Mouse (Mus musculus) kidney, embryonic 15.5 days (tissue): ENCODE measurements around the gene Arrdc2. TPM values are rescaled to one million over a fixed set of nuclear protein-coding genes. Genes with fewer than 3 reads are reported as not detected.
A peak's percentile ranks its signal among the peaks of the same experiment; 100 is the strongest.

Source experiments
- ATAC-seq: fragments of 200-750 bp; cut with Nextera tagmentation; replicated peaks from 2 replicates; pipeline ENCODE4 v1.8.0; 2017; ENCODE audit warnings: moderate TSS enrichment; ENCODE audit not compliant: low FRiP score
- H3K27ac ChIP-seq: fragments of 300-500 bp; sonication (generic); 2 replicates; pipeline ENCODE4 v1.5.1; 2015; ENCODE audit warnings: mild to moderate bottlenecking, inconsistent platforms
- H3K27me3 ChIP-seq: fragments of 300-500 bp; sonication (generic); 2 replicates; pipeline ENCODE4 v1.6.1; 2015; ENCODE audit warnings: inconsistent platforms
- H3K36me3 ChIP-seq: fragments of 300-500 bp; sonication (generic); 2 replicates; pipeline ENCODE4 v1.6.1; 2015; ENCODE audit warnings: inconsistent platforms
- H3K4me1 ChIP-seq: fragments of 300-500 bp; sonication (generic); 2 replicates; pipeline ENCODE4 v1.6.1; 2015; ENCODE audit warnings: inconsistent platforms
- H3K4me2 ChIP-seq: fragments of 300-500 bp; sonication (generic); 2 replicates; pipeline ENCODE4 v1.6.1; 2015; ENCODE audit warnings: moderate library complexity, mild to moderate bottlenecking, inconsistent platforms
- H3K4me3 ChIP-seq: fragments of 300-500 bp; sonication (generic); replicated peaks from 2 replicates; pipeline ENCODE4 v1.5.1; 2015; ENCODE audit warnings: mild to moderate bottlenecking, inconsistent platforms
- H3K9ac ChIP-seq: fragments of 300-500 bp; sonication (generic); 2 replicates; pipeline ENCODE4 v1.6.1; 2015; ENCODE audit warnings: mild to moderate bottlenecking, inconsistent platforms
- H3K9me3 ChIP-seq: fragments of 300-500 bp; sonication (generic); replicated peaks from 2 replicates; pipeline ENCODE4 v1.6.1; 2016; ENCODE audit warnings: inconsistent platforms
- WGBS: fragments of 180-500 bp; shearing (Covaris S2); methylation state at CpG from one replicate; pipeline ENCODE4 v1.1.7; 2015; ENCODE audit warnings: mixed read lengths; 5-methylcytosine and 5-hydroxymethylcytosine counted together
- microRNA-seq: library from miRNA; unstranded; fragments of <30 nt; microRNA quantifications from one replicate; pipeline ENCODE4, GENCODE M21; 2016
- polyA plus RNA-seq: library from polyadenylated mRNA; unstranded; fragments of >200 nt; fragmentation: Nextera tagmentation; extraction: Ambion mirVana; gene quantifications from 2 replicates; pipeline ENCODE4 v1.2.1, GENCODE M21; 2015

Gene Arrdc2
- polyA plus RNA-seq, 1 experiment from 2014 or later, result 6.5 TPM

DNA sequence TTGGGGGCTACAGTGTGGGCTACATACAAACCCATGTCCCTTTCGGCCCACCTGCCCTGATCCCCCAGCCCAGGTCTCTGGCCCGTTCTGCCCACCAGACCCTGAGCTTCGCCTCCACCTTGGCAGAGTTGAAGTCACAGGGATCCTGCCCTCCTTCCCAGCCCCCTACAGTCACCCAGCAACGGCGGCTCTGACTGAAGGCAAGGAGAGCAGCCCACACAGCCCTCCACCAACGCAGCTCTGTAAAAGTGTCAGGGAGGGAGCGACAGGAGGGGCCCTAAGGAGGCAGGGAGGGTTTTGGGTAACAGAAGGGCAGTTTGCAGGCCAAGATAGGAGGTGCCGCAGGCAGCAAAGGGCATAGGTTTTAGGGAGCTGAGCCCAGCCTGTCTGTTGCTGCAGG, 48.7 kb downstream of the Arrdc2 start:
- peak overlapping the region; percentile 73 for H3K4me3 ChIP-seq

DNA sequence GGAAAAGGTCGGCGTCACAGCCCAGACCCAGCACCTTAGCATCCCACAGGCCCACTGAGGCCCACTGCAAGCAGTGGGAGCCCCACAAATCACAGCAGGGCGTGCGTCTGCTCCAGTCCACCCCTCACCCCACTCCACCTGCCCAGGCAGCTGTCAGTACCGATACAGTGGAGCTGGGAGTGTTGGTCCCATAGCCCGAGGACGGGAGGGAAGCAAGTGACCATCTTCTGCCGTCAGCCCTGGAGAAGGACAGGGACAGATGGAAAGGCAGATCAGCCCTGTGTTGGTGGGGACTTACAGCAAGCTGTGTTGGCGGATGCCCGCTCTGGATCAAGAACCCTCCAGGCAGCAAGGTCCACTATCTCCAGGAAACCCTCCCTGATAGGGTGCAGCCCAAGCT, 50.5 kb downstream of the Arrdc2 start:
- Histone ChIP-seq H3K4me3 (no peak overlapping the region), H3K4me1 (peaks cover 57% of the 10 kb centered on the region), H3K4me2 (no peak overlapping the region), H3K9me3 (no peaks in the 10 kb centered on the region), H3K36me3 (peaks cover 54% of the 10 kb centered on the region), H3K27me3 (no peaks in the 10 kb centered on the region), H3K27ac (no peak overlapping the region), H3K9ac (no peak overlapping the region)
- WGBS, result 72% methylated on average over 10 of the region's 10 CpGs
- no peak for ATAC-seq

More for the DNA sequence above, 48.7 kb downstream of the Arrdc2 start:
- Histone ChIP-seq H3K4me1 (peaks cover 57% of the 10 kb centered on the region), H3K36me3 (peaks cover 36% of the 10 kb centered on the region), H3K27me3 (0 out of 2 replicates have a peak, but pooled peaks cover 5% of the 10 kb centered on the region), H3K9me3 (no peaks in the 10 kb centered on the region), H3K4me2 (peak overlapping the region; percentile 88), H3K27ac (peak overlapping the region; percentile 92), H3K9ac (peak overlapping the region; percentile 87)
- WGBS, result 28% methylated on average over 8 of the region's 8 CpGs
- ATAC-seq, result no peak

DNA sequence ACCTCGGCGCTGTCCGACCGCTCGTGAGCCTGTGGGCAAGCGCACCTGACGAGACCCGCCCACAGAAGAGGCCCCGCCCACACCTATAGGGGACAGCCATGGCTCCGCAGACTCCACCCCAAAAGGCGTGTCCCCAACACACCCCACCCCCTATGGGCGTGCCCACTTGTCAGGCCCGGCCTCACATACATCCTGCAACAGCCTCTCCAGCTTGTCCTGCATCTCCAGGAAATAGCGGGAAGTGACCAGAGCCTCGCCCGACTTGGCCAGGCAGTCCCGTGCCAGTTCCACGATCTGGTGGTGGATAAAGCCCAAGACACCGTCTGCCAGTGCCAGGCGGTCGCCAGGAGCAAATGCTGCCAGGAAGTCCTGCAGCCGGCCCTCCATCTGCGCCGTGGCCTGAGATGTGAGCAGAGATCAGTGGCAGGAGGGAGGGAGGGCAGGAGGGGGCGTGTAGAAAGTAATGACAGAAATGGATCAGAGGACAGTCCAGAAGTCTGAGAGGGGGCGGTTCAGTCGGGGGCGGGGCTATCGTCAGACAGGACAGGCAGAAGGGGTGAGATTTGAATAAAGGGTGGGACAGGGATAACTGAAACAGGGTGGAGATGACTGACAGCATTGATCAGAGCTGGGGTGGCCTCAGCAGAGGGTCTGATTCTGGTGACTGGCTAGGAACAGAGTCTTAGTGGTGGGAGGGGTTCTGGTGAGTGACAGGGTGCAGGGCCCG, 51.4 kb downstream of the Arrdc2 start:
- no peak overlapping the region for H3K27ac ChIP-seq
- peak overlapping the region; percentile 30 for H3K4me3 ChIP-seq
- peak overlapping the region; percentile 41 for H3K4me2 ChIP-seq

DNA sequence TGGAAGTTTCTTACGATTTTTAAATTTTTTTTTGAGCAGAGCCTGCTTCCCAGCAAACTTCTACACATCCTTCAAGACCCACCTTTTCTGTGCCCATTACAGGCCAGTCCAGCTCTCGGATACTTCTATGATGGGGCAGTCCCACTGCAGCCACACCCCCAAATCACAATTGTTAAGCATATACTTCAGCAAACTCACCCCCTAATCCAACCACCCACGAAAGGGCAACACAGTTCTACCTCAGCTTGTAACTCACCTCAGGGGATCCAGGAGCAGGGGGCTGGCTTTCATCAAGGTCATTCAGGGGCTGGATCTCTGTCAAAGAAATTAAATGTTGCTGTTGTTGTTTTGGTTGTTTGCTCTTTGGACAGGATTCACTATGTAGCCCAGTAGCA, 52.5 kb downstream of the Arrdc2 start:
- Histone ChIP-seq H3K27me3 (no peaks in the 10 kb centered on the region), H3K9me3 (no peaks in the 10 kb centered on the region), H3K4me2 (peak overlapping the region; percentile 41), H3K36me3 (peaks cover 72% of the 10 kb centered on the region), H3K27ac (no peak overlapping the region), H3K9ac (no peak overlapping the region), H3K4me3 (no peak overlapping the region), H3K4me1 (peaks cover 44% of the 10 kb centered on the region)
- WGBS, result 86% methylated on average over 3 of the region's 3 CpGs
- ATAC-seq, result no peak

More for the DNA sequence above, 51.4 kb downstream of the Arrdc2 start:
- 30% methylated on average over 30 of the region's 30 CpGs for WGBS
- H3K9ac ChIP-seq, result peak overlapping the region; percentile 12; the same call in 1 of the 2 replicates
- 0 out of 2 replicates have a peak, but pooled peaks have one; percentile 7 for ATAC-seq
- peaks cover 63% of the 10 kb centered on the region for H3K36me3 ChIP-seq
- H3K9me3 ChIP-seq, result no peaks in the 10 kb centered on the region
- no peaks in the 10 kb centered on the region for H3K27me3 ChIP-seq
- H3K4me1 ChIP-seq, result peaks cover 52% of the 10 kb centered on the region

DNA sequence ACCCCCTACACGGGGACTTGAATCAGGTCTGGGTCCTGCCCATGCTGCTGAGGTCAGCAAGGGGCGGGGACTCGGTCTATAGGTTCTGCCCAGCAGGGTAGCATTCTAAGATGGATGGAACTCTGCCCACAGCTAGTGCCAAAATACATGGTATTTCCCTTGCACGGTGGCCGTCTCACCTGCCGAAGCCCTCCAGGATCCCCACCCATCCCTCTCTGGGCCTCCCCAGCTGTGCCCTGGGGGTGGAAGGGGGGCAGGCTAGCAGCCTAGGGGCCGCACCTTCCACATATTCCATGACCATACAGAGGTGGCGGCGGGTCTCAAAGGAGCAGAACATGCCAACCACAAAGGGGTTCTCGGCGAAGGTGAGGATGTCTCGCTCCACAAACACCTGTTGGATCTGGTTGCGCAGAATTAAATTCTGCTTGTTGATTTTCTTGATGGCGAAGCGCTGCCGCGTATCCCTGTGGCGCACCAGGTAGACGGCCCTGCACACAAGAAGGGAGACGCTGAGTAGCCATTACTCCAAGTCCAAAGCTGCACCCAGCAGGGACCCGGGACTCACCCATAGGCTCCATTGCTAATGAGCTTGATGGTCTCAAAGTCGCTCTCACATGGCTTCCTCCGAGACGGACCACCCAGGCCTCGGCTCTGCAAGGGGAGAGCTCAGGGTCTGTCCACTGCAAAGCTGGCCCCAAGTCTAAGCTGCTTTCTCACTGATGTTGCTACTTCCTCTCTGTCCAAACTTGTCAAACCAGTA, 53.0 kb downstream of the Arrdc2 start:
- no peak overlapping the region for H3K4me3 ChIP-seq
- no peak overlapping the region for H3K27ac ChIP-seq
- no peaks in the 10 kb centered on the region for H3K9me3 ChIP-seq
- H3K4me1 ChIP-seq, result peaks cover 38% of the 10 kb centered on the region
- ATAC-seq, result no peak
- H3K4me2 ChIP-seq, result no peak overlapping the region
- peaks cover 78% of the 10 kb centered on the region for H3K36me3 ChIP-seq
- 86% methylated on average over 25 of the region's 25 CpGs for WGBS
- no peaks in the 10 kb centered on the region for H3K27me3 ChIP-seq
- H3K9ac ChIP-seq, result no peak overlapping the region

Small RNAs within 50 kb of the gene (microRNA-seq; reads per million reads assigned to microRNA genes)
- gene Mir7240, result 1.0 reads per million

Other genes with a start within 250 kb of the Arrdc2 start
- 180 and 198 TPM in 2 replicates for gene Isyna1, start 245.3 kb downstream of the Arrdc2 start, polyA plus RNA-seq
- 135 and 145 TPM in 2 replicates for gene Ssbp4, start 230.8 kb downstream of the Arrdc2 start, polyA plus RNA-seq
- 2.5 TPM in 2 replicates for gene Lrrc25, start 223.6 kb downstream of the Arrdc2 start, polyA plus RNA-seq
- 0.46 and 0.77 TPM in 2 replicates for gene Gdf15, start 207.3 kb downstream of the Arrdc2 start, polyA plus RNA-seq
- gene Pgpep1, start 179.3 kb downstream of the Arrdc2 start, polyA plus RNA-seq, result 65.5 and 75.3 TPM in 2 replicates
- 291 and 295 TPM in 2 replicates for gene Lsm4, start 166.5 kb downstream of the Arrdc2 start, polyA plus RNA-seq
- gene Jund, start 140.8 kb downstream of the Arrdc2 start, polyA plus RNA-seq, result 59.9 and 68.1 TPM in 2 replicates
- 0.03 and 0.09 TPM in 2 replicates for gene Iqcn, start 136.3 kb downstream of the Arrdc2 start, polyA plus RNA-seq
- gene Gm3336, start 121.2 kb downstream of the Arrdc2 start, polyA plus RNA-seq, result 0.55 and 0.83 TPM in 2 replicates
- gene Pde4c, start 116.0 kb downstream of the Arrdc2 start, polyA plus RNA-seq, result 7.6 and 9.4 TPM in 2 replicates
- 15.5 and 18.6 TPM in 2 replicates for gene Rab3a, start 85.0 kb downstream of the Arrdc2 start, polyA plus RNA-seq
- gene Mpv17l2, start 78.8 kb downstream of the Arrdc2 start, polyA plus RNA-seq, result 46.1 and 48.1 TPM in 2 replicates
- gene Pik3r2, start 63.0 kb downstream of the Arrdc2 start, polyA plus RNA-seq, result 58.0 and 66.9 TPM in 2 replicates
- gene Mast3, start 34.7 kb downstream of the Arrdc2 start, polyA plus RNA-seq, result 12.9 and 18.1 TPM in 2 replicates
- 0.09 and 0.12 TPM in 2 replicates for gene Il12rb1, start 31.3 kb downstream of the Arrdc2 start, polyA plus RNA-seq
- 2.6 and 2.9 TPM in 2 replicates for gene Kcnn1, start 23.5 kb upstream of the Arrdc2 start, polyA plus RNA-seq
- gene Ccdc124, start 34.2 kb upstream of the Arrdc2 start, polyA plus RNA-seq, result 115 and 123 TPM in 2 replicates
- 0.06 and 0.25 TPM in 2 replicates for gene Slc5a5, start 53.0 kb upstream of the Arrdc2 start, polyA plus RNA-seq
- gene Rpl18a, start 57.7 kb upstream of the Arrdc2 start, polyA plus RNA-seq, result 4,326 and 4,329 TPM in 2 replicates
- 49.7 and 58.9 TPM in 2 replicates for gene Map1s, start 66.2 kb upstream of the Arrdc2 start, polyA plus RNA-seq